Mouse (Mus musculus) 416B (cell line): ENCODE measurements at regions not wholly inside any gene's neighbourhood (a gene's known extent, or its start where the extent isn't known, plus 50 kb on each side); places are given as distances from the start of the nearest gene placed in this dataset.

ENCODE experiments used
- DNase-seq: peaks from one replicate; pipeline ENCODE4 v3.0.0; 2011; ENCODE audit warnings: low read depth

- no peak for DNase-seq
These were observed 640.3 kb upstream of the Vstm2b start for GRCm38 (mm10) chr7:40257733-40258376.

- DNase-seq = no peak
These were observed 639.8 kb upstream of the Vstm2b start for GRCm38 (mm10) chr7:40258377-40258739.

- DNase-seq = peak; percentile 44
These were observed 624.6 kb upstream of the Vstm2b start for GRCm38 (mm10) chr7:40273459-40274072.

GRCm38 (mm10) chr7:40275078-40275477 lies 623.0 kb upstream of the Vstm2b start:
- no peak for DNase-seq

GRCm38 (mm10) chr7:40275658-40276057 lies 622.5 kb upstream of the Vstm2b start:
- no peak for DNase-seq

GRCm38 (mm10) chr7:40276116-40276515 lies 622.0 kb upstream of the Vstm2b start:
- no peak for DNase-seq

- no peak for DNase-seq
These were observed 608.0 kb upstream of the Vstm2b start for GRCm38 (mm10) chr7:40290166-40290565.

- peak; percentile 1 for DNase-seq
These were observed 587.6 kb upstream of the Vstm2b start for GRCm38 (mm10) chr7:40310558-40310957.

GRCm38 (mm10) chr7:40321171-40321570 lies 577.0 kb upstream of the Vstm2b start:
- DNase-seq = no peak

GRCm38 (mm10) chr7:40325188-40325705 lies 572.9 kb upstream of the Vstm2b start:
- DNase-seq = no peak

GRCm38 (mm10) chr7:40332455-40332854 lies 565.7 kb upstream of the Vstm2b start:
- DNase-seq = no peak

- no peak for DNase-seq
These were observed 545.8 kb upstream of the Vstm2b start for GRCm38 (mm10) chr7:40352306-40352705.

- no peak for DNase-seq
These were observed 535.4 kb upstream of the Vstm2b start for GRCm38 (mm10) chr7:40362719-40363118.

- DNase-seq = no peak
These were observed 525.4 kb upstream of the Vstm2b start for GRCm38 (mm10) chr7:40372713-40373112.

GRCm38 (mm10) chr7:40377839-40378238 lies 520.3 kb upstream of the Vstm2b start:
- no peak for DNase-seq

GRCm38 (mm10) chr7:40381244-40381643 lies 516.9 kb upstream of the Vstm2b start:
- DNase-seq = no peak

- no peak for DNase-seq
These were observed 510.0 kb upstream of the Vstm2b start for GRCm38 (mm10) chr7:40388152-40388551.

GRCm38 (mm10) chr7:40389795-40390194 lies 508.3 kb upstream of the Vstm2b start:
- DNase-seq = no peak

- no peak for DNase-seq
These were observed 507.2 kb upstream of the Vstm2b start for GRCm38 (mm10) chr7:40390927-40391326.

- no peak for DNase-seq
These were observed 506.5 kb upstream of the Vstm2b start for GRCm38 (mm10) chr7:40391626-40392025.

- DNase-seq = no peak
These were observed 505.9 kb upstream of the Vstm2b start for GRCm38 (mm10) chr7:40392207-40392606.

- DNase-seq = no peak
These were observed 505.4 kb upstream of the Vstm2b start for GRCm38 (mm10) chr7:40392699-40393098.

- DNase-seq = no peak
These were observed 499.9 kb upstream of the Vstm2b start for GRCm38 (mm10) chr7:40398266-40398665.

GRCm38 (mm10) chr7:40419332-40419731 lies 478.8 kb upstream of the Vstm2b start:
- DNase-seq = no peak
